Mouse (Mus musculus) heart, adult 2 months (tissue): Measurements from ENCODE around the gene Tnpo1.

Experiments used
- CTCF ChIP-seq: fragments of 200-600 bp; IDR thresholded peaks from 2 replicates; pipeline ENCODE4 v1.8.1; 2022; ENCODE audit warnings: antibody characterized with exemption, mild to moderate bottlenecking, moderate library complexity
- EP300 ChIP-seq: fragments of 200-500 bp; IDR thresholded peaks from 2 replicates; pipeline ENCODE4 v1.6.1; 2011; ENCODE audit warnings: low read depth, low read length, control low read depth; ENCODE audit not compliant: insufficient read depth
- POLR2A ChIP-seq: fragments of 200-500 bp; IDR thresholded peaks from 2 replicates; pipeline ENCODE4 v1.6.1; 2011; ENCODE audit warnings: mild to moderate bottlenecking, low read depth, low read length, control low read depth; ENCODE audit not compliant: insufficient read depth

- TF ChIP-seq POLR2A: no peak
- 0 out of 2 replicates have a peak, but pooled peaks have one; percentile 59 for TF ChIP-seq EP300
- TF ChIP-seq CTCF: no peak
Observed at GRCm38 (mm10) chr13:98917851-98918250, 8.3 kb downstream of the Tnpo1 start.
